Mouse (Mus musculus): Measurements from ENCODE around the gene Gm9837.
A peak's percentile ranks its signal among the peaks of the same experiment; 100 is the strongest.

Gm9837 gene

DNA sequence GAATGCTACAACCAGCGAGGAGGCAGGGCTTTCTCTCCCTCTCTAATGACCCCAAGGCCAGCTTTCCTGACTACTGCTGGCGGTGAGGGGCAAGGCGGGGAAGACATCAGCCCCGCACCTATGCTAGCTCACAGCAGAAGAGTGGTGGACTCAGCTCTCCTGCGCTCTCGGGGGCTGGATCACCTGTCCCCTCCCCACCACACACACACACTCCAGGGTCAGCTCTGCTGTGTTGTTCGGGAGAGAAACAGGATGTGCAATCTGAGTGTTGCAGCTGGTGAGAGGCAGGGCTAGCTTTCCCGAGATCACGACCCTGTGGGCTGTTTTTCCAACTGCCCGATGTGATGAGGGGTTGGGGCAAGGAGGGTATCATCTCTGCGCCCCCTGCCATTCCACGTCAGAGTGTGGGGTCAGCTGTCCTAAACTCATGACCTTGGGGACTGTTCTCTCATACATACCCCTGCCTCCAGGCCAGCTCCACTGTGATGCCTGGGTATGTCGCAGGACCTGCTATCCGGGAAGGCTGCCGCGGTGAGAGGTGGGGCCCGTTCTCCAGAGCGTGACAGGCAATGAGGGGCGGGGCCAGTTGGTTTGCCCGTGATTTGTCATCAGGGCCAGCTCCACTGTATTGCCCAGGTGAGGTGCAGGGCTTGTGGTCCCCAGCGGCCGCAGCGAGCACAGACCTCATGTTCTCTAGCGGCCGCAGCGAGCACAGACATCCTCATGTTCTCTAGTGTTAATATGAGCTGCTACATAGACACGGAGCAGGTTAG lies 16.7 kb upstream of the Gm9837 start:
- DNase-seq = peak; percentile 78 to 83

DNA sequence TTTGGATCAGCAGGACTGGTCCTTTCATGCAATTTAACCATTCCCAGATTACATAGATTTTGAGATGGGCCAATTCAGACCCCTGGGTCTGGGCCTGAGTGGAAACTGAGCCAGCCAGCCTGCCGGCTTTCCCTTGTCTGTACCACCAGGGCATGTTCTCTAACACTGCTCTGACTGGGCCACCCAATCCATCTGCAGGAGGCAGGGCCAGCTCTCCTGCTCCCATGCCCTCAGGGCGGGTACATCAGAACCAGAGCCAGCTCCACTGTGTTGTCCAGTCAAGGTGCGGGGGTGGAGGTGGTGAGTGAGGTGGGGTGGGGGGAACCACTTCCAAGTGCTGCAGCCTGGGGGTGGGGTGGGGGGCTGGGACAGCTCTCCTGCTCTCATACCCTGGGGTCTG lies 16.1 kb upstream of the Gm9837 start:
- DNase-seq = peak in 1 of 2 experiments; percentile 21

DNA sequence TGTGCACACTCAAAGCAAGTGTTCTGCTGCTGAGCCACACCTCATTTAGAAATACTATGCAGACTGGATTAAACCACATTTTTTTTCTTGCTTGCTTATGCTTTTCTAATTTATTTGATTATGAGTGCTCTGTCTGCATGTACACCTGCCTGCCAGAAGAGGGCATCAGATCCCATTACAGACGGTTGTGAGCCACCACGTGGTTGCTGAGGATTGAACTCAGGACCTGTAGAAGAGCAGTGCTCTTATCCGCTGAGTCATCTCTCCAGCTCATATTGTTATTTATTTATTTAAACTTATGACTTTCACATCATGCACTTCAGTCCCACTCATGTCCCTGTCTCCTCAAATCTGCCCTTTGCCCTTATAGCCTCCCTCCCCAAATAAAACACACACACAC lies 15.4 kb upstream of the Gm9837 start:
- DNase-seq = no peak

DNA sequence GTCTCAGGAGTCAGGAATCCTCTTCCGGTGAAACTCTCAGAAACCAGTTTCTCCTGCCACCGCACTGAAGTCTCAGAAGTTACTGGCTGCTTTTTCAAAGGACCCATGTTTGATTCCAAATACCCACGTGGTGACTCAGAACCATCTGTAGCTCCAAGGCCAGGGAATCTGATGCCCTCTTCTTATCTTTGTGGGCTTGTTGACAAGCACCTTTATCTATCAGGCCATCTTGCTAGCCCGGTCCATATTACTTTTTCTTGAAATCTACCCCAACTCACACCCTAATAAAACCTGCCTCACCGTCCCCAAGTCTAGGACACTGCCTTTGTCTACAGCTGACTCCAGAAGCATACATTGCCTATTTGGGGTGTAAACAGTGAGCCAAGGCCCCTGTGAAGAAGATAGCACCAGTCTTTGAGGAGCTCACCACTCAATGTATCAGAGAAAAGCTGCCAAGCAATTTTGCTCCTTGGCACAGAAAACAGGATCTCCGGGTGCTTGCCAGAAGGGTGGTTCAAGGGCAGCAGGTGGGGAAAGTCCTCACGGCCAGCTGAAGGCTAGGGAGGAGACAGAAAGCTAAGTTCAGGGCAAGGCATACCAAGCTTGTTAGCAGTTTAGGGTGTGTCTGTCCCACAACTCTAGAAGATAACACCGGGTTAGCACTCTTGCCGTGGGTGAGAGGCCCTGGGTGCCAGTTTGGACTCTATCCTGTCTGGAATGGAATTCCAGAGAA lies 13.0 kb upstream of the Gm9837 start:
- DNase-seq = peak; percentile 49 to 57

DNA sequence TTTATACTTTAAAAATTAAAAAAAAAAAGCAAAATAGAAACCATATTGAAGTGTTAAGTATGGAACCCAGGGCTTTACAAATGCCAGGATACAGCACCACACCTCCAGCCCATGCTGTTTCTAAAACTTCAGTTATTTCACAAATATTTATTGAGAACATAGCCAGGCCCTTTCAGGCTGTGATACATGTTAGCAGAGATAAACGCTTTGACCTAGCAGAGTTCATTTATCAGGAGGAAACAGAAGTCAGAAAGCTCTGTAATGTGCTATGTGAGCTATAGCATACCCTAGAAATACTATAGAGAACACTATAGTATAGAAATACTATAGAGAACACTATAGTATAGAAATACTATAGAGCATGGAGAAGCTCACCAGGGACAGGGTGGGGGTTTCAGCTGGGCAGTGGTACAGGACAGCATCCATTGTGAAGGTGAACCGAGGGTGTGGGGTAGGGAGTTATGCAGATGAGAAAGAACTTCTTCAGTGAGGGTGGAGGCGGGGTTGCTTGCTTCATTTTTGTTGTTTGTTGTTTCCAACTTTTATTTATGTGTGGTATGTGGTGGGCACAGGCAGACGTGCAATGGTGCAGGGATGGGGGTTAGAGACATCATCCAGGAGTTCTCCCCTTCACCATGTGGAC lies 10.9 kb upstream of the Gm9837 start:
- DNase-seq = no peak

DNA sequence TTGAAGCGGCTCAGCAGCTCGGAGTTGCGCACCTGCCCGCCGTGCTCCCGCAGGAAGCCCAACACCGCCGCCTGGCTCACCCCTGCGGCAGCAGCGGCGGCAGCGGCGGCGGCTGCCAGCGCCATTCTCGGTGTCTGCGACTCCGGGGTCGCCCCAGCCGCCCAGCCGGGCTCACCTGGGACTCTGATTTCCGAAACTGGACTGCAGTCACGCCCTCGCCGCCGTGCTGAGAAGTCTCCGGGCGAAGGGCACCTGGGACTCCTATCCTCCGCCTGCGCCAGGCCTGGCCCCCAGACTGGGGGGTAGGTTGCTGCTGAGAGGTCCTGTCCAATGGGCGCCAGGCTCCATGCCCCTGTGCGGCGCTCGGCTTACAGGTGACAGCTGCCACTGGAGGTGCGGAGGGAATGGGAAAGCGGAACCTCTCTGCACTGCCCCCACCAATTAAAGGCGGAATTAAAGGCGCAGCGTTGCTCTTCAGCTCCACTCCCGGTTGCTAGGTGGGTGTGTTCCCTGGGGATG lies 9.6 kb upstream of the Gm9837 start, which contains the start of the genes Gm9945 and Sowaha:
Gene Gm9945 (plus strand): TSS at position 384 of the 519 bp plus-strand sequence.
Gene Sowaha (minus strand): TSS at position 492 of the 519 bp plus-strand sequence.
- DNase-seq = peak; percentile 81 to 85

DNA sequence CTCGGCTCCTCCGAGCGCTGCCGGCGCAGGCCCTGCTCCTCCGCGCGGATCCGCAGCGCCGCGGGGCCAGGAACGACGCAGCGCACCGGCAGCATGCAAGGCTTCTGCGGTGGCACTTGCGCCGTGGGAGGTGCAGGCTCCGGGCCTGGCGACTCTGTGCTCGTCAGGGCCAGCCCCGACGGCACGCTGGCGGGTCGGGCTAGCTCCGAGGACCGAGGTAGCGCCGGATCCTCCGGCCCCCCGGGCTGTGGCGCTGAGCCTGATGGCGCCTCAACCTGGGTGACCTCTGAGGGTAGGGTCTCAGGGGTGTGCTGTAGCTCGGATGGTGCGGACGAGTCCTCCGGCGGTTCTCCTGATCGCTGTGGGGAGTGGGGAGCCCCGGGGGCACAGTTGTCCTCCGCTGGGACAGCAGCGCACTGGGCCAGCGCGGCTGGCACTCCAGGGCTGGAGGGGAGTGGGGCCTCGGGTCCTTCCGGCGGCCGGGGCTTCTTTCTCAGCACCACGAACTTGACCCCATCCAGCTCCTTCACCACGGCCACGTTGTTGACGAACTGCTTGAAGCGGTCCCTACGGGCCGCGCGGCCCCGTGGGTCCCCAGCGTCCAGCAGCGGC lies 9.0 kb upstream of the Gm9837 start:
- DNase-seq = peak; percentile 54 to 59

DNA sequence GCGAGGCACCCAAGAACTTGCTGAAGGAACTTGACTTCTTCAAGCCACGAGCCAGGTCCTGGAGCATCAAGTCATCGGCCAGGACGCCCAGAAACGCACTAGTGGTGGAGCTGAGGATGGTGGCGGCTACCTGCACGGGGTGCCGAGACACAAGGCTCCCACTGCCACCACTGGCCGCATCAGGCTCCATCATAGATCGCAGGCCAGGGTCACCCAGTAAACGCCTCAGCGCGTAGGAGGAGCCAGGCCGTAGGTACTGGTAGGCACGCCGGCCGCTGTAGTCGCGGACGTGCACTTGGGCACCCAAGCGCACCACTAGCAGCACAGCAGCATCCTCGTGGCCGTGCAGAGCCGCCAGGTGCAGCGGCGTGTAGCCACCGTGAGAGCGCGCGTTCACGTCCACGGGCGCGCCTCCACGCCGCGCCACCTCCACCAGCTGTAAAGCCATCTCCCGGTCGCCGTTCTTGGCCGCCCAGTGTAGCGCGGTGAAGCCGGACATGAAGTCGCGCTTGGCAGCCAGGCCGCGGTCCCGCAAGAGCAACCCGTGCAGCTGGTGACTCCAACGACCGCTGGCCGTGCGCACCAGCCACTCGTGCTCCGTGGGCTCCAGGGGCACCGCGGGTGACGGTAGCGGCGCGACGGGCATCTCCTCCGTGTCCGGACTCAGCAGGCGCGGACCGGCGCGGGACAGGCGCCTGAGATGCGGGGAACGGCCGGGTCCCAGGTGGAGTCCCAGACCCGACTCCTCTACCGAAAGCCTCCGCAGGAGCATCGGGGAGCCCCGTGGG lies 8.3 kb upstream of the Gm9837 start:
- DNase-seq = peak; percentile 58 to 60

DNA sequence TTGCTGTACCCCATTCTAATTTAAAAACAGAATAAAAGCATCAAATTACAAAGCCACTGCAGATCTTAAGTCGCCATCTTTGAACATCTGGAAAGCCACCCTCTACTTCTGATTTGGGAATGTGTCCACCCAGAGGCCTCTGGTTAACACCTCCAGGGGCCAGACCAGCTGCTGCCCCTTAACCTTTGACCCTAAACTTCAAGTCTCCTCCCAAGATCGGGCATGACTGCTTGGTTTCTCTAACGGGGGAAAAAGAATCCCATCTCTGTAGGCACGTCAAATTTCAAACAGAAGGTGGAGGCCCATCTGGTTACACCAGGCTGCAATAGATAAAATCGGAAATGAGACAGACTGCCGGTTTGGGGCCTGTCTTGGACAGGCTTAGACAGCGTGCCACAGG lies 7.6 kb upstream of the Gm9837 start:
- no peak for DNase-seq

DNA sequence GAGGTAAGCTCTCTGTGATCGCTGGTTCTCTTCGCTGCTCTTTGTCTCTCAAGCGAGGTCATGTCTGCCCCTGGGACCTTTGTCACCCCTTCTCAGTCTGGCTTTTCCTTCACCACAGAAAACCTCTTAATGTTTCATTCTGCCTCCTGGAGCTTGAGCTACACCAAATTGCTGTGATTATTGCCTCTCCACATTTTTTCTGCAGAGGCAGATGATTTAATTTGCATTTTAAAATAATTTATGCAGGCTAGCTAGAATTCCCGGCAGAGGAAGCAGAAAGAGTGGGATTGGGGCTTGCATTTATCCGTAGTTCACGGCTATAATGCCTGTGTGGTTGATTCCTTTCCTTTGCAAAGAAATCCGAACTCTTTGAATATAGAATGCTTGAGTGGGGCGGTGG lies 5.3 kb upstream of the Gm9837 start:
- no peak for DNase-seq

DNA sequence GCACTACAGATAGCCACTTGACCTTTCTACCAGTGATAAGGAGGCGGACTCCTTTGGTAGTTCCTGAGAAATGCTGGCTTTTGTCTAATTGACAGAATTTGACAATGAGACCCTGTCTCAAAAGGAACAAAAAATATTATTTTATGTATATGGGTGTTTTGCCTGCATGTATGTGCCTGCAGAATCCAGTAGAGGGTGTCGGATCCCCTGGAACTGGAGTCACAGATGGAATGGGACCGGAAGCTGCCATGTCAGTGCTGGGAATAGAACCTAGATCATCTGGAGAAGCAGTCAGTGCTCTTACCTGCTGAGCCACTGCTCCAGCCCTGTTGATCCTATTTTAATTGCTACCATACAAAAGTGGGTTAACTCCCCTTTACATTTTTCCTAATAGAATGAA lies 2.4 kb upstream of the Gm9837 start:
- no peak for DNase-seq

DNA sequence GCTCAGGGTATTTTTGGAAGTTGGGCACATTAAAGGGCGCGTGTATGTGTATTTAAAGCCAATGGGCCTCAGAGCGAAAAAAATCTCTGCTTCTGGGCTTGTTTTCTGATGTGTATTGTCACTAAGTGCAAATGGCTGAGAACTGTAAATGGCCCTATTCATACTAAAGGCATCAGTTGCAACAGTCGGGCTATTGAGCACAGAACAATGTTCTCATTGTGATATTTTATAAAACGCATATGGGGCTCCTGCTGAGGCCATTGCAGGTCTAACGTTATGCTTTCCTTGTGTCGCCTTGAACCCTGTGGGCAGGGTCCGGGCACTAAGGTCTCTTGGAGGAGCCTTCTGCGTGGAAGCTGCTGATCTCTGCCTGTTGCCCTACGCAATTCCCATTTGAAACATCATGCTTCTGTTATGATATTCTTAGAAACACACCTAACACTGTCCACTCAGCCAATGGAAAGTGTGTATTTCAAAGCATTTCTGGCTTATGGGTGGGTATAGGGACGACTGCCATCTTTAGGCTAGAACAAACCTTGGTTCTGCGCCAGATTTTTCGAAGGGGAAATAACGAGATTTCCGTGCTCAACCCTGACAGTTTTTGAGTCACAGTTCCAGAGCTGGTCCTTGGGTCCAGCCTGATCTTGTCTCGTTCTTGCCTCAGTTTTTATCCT lies 848 bp downstream of the Gm9837 start:
- DNase-seq = no peak

DNA sequence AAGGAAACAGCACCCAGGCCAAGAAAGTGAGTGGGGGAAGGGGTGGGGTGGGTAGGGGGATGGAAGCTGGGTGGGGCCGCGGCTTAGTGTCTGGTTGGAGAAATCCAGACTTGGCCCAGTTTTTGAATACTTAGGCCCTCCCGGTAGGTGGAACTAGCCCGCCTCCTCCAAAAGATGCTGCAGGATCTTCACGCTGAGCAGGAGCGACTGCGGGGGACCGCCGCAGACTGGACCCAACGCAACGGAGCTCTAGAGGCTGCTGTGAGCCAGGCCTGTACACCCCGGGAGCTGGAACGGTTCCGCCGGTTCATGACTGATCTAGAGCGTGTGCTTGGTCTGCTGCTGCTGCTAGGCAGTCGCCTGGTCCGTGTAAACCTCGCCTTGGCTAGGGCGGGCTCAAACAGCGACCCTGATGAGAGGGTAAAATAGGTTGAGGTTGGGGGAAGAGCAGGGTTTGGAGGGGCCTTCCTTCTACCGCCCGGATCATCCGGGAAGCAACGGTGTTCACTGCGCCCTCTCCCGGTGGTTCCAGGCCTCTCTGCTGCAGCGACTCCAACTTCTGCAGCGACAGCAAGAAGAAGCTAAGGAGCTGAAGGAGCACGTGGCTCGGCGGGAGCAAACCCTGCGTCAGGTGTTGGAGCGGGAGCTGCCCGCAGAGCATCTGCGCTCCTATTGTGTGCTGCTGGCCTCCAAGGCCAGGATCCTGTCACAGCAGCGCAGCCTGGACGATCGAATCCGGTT lies 3.9 kb downstream of the Gm9837 start:
- DNase-seq = peak; percentile 91 to 92

DNA sequence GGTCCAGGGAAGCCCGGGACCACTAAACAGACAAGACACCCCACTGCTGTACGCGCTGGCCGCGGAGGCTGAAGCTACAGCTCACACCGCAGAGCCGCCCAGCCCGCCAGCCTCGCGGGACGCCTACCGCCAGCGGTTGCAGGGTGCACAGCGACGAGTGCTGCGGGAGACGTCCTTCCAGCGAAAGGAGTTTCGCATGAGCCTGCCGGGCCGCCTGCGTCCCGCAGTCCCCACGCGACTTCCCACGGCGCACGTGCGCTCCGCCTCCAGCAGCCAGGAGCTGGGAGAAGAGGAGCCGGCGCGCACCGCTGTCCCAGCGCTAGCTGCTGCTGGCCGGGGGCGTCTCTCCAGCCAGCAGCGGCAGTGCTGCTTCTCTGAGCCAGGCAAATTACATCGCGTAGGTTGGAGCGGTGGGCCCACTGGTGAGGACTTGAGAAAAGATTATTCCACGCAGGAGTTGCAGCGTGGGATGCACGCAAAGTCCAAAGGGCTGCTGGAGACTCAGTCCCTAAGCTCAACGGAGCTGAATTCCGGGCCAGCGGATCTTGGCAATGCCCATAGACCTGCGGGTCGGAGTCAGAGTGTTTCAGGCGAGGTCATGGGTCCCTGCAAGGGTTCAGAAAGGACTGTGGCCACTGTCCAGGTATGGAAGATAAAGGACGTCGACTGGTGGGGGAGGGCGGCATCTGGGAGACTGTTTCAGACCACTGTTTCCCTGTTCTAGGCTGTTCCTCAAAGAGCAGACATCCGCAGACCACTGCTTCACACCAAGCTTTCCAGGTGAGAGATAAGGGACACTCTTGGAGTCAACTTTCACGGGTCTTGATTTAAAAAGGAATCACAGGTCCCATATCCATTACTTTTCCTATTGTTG lies 6.5 kb downstream of the Gm9837 start:
- DNase-seq = peak in 1 of 2 experiments; percentile 26

DNA sequence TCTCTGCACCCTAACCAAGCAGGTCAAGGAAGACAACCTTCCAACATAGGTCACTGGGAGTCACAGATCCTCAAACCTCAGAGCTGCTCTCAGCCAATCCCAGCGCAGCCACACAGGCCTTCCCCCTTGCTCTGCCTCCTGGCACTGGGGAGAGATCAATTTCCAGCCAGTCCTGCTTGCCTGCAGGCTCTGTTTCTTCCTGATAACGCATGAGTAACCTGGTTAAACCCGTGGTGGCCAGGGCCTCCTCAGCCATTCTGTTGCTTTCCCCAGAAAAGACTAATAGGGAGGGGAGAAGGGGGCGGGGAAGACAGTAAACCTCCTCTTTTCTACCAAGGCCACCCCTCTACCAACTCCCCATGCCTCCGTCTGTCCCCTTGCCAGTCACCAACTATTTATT lies 8.6 kb downstream of the Gm9837 start:
- no peak for DNase-seq

DNA sequence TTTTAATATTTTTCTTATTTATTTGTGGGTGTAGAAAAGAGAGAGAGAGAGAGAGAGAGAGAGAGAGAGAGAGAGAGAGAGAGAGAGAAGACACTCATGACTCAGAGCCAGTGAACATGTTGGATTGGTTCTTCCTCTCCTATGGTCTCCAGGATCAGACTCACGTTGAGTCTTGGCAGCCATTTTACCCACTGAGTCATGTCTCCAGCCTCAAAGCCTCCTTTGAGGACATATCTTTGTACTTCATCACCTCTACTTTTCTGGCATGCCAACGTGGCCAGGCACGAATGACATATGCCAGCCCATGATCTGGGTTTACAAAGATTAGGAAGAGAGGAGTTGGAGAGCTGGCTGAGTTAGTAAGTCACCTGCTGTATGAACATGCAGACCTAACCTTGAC lies 10.1 kb downstream of the Gm9837 start:
- no peak for DNase-seq

DNA sequence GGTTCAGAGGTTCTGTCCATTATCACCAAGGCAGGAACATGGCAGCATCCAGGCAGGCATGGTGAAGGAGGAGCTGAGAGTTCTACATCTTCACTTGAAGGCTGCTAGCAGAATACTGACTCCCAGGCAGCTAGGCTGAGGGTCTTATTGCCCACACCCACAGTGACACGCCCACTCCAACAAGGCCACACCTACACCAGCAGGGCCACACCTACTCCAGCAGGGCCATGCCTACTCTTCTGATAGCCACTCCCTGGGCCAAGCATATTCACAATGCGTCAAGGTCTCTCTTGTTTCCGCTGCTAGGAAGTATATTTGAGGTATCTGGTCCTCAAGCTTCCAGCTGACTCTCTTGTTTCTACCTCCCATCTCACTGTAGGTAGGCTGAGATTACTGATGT lies 11.3 kb downstream of the Gm9837 start:
- no peak for DNase-seq

DNA sequence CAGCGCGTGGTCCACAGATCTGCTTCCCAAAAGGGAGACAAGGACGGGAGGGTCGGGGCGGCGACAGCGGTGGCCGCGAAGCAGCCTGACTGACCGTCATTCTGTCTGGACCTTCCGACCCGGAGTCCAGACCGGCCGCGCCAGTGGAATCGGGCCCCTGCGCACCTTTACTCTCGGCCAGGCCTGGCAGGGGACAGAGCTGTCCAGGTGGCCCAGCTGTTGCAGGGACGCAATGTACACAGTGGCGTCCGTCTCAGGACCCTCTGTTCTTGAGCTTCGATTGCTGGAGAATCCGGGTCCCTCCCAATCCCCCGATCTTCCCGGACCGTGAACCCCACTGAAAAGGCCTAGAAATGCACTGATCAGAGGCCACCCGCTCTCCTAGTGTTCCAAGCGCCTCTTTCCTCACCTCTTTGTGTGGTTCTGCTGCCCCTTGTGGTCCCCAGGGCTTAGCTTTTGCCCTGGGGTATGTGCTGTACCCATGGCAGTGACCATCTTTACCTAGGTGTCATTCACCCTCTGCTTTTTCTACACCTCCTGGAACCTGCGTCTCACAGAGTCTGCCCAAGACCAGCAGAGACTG lies 12.8 kb downstream of the Gm9837 start:
- no peak for DNase-seq
